Mouse (Mus musculus): Measurements from ENCODE around the gene Fam120b. TPM values are rescaled to one million over a fixed set of nuclear protein-coding genes. Genes with fewer than 3 reads are reported as not detected.

The Fam120b gene
- total and polyA plus RNA-seq, 2 experiments, result 5.8 to 13.4 TPM

DNA sequence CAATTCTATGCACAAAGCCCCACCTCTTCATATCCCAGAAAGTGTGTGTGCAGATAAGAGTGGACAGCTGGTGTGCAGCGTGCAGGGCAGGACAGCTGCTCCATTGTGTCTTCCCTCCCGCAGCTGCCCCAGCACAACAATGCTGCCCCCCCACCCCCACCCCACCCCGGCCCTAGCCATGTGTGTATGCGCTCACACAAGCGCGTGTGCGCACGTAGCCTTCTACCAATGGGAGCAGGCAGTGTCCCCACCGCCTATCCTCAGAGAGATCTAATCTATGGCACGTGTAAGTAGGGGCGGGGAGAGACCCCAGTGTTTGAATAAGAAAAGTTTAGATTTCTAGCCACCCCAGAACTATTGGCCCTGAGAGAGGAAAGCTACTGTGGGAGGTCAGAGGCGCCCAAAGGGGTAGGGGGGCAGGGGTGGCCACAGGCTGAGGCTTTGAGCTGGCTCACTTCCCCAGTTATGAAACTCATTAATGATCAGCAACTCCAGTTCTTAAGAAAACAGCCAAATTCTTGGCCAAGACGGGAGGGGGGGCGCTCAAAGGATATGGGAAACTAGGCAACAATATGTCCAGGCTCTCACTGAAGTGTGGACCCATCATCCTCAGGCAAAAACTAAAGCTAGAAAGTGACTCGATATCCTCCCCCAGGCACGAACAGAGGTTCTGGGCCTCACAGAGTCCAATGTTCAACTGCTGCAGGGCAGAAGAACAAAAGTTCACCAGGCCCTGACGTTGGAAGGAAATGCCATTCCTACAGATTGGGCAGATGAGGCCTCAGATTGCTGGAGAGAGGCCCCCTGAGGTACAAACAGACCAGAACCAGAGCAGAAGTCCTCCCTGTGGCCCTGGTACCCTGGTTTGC is 23.8 kb upstream of the Fam120b start:
- Histone ChIP-seq H3K27me3 (ENCODE audit: control insufficient read depth, insufficient read depth, low read length) (no peaks in the 10 kb centered on the region), H3K79me2 (ENCODE audit: control insufficient read depth, insufficient read depth, low read length) (no peaks in the 10 kb centered on the region), H3K27ac (replicated peaks; ENCODE audit: insufficient read depth, low read depth, low read length) (peak overlapping the region; percentile 33), H3K4me3 (ENCODE audit: insufficient read depth, low read depth, low read length) (no peak overlapping the region), H3K4me1 (ENCODE audit: control insufficient read depth, insufficient read depth, low read length) (peaks cover 27% of the 10 kb centered on the region), H3K36me3 (ENCODE audit: control insufficient read depth, insufficient read depth, low read length) (peaks cover 6% of the 10 kb centered on the region; the same call in 1 of the 2 replicates), H3K9ac (ENCODE audit: low read depth, low read length) (peak overlapping the region; percentile 18; the same call in 1 of the 2 replicates)
- 63% methylated on average over 17 of the region's 17 CpGs for WGBS
- TF ChIP-seq CTCF (IDR thresholded peaks at IDR 0.05; ENCODE audit: low read depth, low read length) (no peak), POLR2A (IDR thresholded peaks at IDR 0.05; ENCODE audit: extremely low read depth, insufficient read depth, low read length) (no peak)
- peak; percentile 70 for DNase-seq (ENCODE audit: extremely low read depth, low read depth, low spot score)

DNA sequence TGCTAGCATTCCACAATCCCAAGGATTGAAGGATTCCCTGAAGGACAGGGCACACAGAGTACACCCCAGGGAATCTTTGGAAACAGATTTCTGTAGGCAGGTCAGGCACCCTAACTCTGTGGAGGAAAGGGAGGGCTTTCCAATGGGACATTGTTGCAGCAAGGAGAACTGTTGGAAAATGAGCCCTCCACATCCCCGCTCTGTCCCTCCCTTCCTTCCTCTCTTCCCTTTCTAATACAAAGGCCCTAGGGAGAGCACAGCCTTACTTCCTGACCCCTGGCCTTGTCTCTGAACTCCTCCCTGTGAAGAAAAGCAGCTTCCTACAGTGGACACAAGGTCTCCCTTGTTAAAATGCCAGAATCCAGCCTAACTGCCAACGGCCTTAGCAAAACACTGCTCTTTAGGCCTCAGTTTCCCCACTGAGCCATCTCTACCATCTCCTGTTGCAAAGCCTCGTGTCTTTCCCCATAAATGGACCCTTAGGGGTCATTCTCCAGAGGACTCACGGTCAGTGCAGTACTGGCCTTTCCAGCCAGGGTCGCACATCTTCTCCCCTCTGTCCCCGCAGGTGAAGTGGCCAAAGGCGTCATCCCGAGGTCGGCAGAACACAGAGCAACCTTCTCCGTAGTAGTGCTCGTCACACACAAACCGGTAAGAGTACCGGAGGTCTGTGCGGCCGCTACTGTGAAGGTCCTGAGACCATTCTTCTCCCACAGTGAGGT is 22.9 kb upstream of the Fam120b start:
- WGBS, result 80% methylated on average over 15 of the region's 15 CpGs
- peak overlapping the region; percentile 18; the same call in 1 of the 2 replicates for H3K9ac ChIP-seq (ENCODE audit: low read depth, low read length)
- peak overlapping the region; percentile 33 for H3K27ac ChIP-seq (replicated peaks; ENCODE audit: insufficient read depth, low read depth, low read length)
- peaks cover 29% of the 10 kb centered on the region for H3K4me1 ChIP-seq (ENCODE audit: control insufficient read depth, insufficient read depth, low read length)
- H3K27me3 ChIP-seq (ENCODE audit: control insufficient read depth, insufficient read depth, low read length), result no peaks in the 10 kb centered on the region
- peaks cover 2% of the 10 kb centered on the region; the same call in 1 of the 2 replicates for H3K36me3 ChIP-seq (ENCODE audit: control insufficient read depth, insufficient read depth, low read length)
- no peak for DNase-seq (ENCODE audit: extremely low read depth, low read depth, low spot score)
- TF ChIP-seq POLR2A (IDR thresholded peaks at IDR 0.05; ENCODE audit: extremely low read depth, insufficient read depth, low read length), result no peak
- no peak for TF ChIP-seq CTCF (IDR thresholded peaks at IDR 0.05; ENCODE audit: low read depth, low read length)
- peak overlapping the region; percentile 26 for H3K4me3 ChIP-seq (ENCODE audit: insufficient read depth, low read depth, low read length)
- no peaks in the 10 kb centered on the region for H3K79me2 ChIP-seq (ENCODE audit: control insufficient read depth, insufficient read depth, low read length)

DNA sequence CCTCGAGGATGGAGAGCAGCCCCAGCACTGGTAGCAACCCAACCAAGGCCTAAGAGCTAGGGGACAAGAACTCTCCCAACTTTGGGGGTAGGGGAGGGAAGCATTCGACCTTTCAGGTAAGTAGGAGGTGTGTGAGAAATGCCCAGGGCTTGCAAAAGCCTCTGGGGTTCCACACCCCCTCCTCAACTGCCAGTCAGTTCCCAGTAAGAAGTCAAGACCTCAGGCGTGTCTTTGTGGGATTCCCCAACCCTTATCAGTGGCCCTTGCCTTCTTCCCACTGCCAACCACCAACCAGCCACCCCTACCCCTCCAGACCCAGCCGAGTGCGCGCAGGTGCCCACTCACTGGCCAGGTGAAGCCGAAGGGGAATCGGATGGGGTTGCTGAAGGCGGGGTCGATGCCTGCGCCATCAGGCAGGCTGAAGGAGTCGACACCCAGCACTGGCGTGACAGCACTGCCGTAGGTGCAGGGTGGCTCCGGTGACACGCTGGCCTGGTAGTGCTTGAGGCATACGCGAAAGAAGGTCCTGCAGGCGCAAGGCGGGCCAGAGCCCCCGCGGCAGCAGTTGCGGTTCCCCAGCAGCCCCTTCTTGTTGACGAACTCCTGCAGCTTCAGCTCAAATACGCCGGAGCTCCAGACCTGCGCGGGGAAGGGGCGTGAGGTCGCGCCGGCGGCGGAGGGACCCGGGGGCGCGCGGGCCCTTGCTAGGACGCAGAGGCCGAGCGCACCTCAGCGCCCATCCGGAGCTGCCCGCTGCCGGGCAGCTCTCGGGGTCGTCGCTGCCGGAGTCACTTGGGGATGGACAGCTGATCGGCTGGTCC is 21.5 kb upstream of the Fam120b start:
- H3K4me1 ChIP-seq (ENCODE audit: control insufficient read depth, insufficient read depth, low read length), result peaks cover 29% of the 10 kb centered on the region
- no peaks in the 10 kb centered on the region for H3K79me2 ChIP-seq (ENCODE audit: control insufficient read depth, insufficient read depth, low read length)
- H3K4me3 ChIP-seq (ENCODE audit: insufficient read depth, low read depth, low read length), result peak overlapping the region; percentile 84
- no peak overlapping the region for H3K27ac ChIP-seq (replicated peaks; ENCODE audit: insufficient read depth, low read depth, low read length)
- no peaks in the 10 kb centered on the region for H3K36me3 ChIP-seq (ENCODE audit: control insufficient read depth, insufficient read depth, low read length)
- 8% methylated on average over 50 of the region's 50 CpGs for WGBS
- no peaks in the 10 kb centered on the region for H3K27me3 ChIP-seq (ENCODE audit: control insufficient read depth, insufficient read depth, low read length)
- no peak for DNase-seq (ENCODE audit: extremely low read depth, low read depth, low spot score)
- peak overlapping the region; percentile 62 for H3K9ac ChIP-seq (ENCODE audit: low read depth, low read length)
- TF ChIP-seq POLR2A (IDR thresholded peaks at IDR 0.05; ENCODE audit: extremely low read depth, insufficient read depth, low read length) (no peak), CTCF (IDR thresholded peaks at IDR 0.05; ENCODE audit: low read depth, low read length) (no peak)

DNA sequence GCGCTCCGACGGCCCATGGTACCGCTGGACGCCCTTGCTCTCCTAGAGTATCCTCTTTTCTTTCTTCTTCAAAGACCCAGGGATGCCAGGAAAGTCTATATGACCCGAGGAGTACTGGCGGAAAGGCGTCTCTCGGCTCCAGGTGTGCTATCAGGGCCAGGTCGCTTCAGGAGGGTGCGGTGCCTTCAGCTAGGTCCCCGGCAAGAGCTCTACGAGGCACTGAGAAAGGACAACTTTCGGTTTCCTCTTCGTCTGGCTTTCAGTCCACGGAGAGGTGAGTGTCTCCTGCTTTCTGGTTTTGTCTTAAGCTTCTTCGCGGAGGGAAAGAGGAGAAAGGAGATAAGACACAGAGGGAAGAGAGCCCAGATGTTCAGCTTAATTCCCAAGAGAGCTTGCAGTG is 20.8 kb upstream of the Fam120b start:
- Histone ChIP-seq H3K4me3 (ENCODE audit: insufficient read depth, low read depth, low read length) (peak overlapping the region; percentile 84), H3K36me3 (ENCODE audit: control insufficient read depth, insufficient read depth, low read length) (no peaks in the 10 kb centered on the region), H3K9ac (ENCODE audit: low read depth, low read length) (peak overlapping the region; percentile 62), H3K79me2 (ENCODE audit: control insufficient read depth, insufficient read depth, low read length) (no peaks in the 10 kb centered on the region), H3K4me1 (ENCODE audit: control insufficient read depth, insufficient read depth, low read length) (peaks cover 29% of the 10 kb centered on the region), H3K27ac (replicated peaks; ENCODE audit: insufficient read depth, low read depth, low read length) (peak overlapping the region; percentile 33; the same call in 1 of the 2 replicates), H3K27me3 (ENCODE audit: control insufficient read depth, insufficient read depth, low read length) (no peaks in the 10 kb centered on the region)
- under 1% methylated on average over 18 of the region's 18 CpGs for WGBS
- peak; percentile 47 for DNase-seq (ENCODE audit: extremely low read depth, low read depth, low spot score)
- TF ChIP-seq CTCF (IDR thresholded peaks at IDR 0.05; ENCODE audit: low read depth, low read length), result no peak
- TF ChIP-seq POLR2A (IDR thresholded peaks at IDR 0.05; ENCODE audit: extremely low read depth, insufficient read depth, low read length), result no peak

DNA sequence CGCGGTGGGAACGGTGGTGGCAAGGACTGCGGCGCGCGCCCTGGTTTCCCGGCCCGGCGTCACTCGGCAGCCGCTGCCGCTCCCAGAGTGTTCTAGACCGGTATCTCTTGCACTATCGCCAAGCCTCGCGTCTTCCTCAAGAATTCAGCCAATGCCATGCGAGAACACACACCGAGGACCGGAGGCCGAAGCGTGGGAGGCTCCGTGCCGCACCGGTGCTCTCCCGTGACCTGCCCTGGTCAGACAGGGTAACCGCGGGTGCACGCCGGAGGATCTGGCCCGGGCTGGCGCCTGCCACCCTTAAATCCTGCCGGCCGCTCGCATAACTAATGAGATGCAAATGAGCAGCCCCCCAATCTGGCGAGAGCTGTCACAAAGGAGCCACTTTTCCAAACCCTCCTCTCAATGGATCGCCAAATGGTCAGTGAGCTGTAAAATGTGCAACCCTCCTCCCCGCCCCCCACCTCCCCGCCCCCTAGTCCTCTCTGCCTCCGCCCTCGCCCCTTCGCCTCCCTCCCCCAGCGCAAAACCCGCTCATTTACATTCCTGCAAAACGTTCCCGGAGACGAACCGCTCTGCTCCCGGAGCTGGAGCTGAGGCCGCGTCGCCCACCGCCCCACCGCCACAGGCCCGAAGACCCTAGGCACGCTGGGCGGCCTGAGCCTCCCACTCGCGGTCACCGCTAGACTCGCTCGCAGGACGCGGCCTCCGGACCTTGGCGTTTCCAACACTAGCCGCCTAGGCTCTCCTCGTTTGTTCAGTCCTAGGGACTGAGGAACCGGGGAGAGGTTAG is 20.1 kb upstream of the Fam120b start:
- no peaks in the 10 kb centered on the region for H3K79me2 ChIP-seq (ENCODE audit: control insufficient read depth, insufficient read depth, low read length)
- peak overlapping the region; percentile 74 for H3K27ac ChIP-seq (replicated peaks; ENCODE audit: insufficient read depth, low read depth, low read length)
- H3K4me1 ChIP-seq (ENCODE audit: control insufficient read depth, insufficient read depth, low read length), result peaks cover 29% of the 10 kb centered on the region
- TF ChIP-seq CTCF (IDR thresholded peaks at IDR 0.05; ENCODE audit: low read depth, low read length) (no peak), POLR2A (IDR thresholded peaks at IDR 0.05; ENCODE audit: extremely low read depth, insufficient read depth, low read length) (peak; percentile 71; the same call in 1 of the 2 replicates)
- DNase-seq (ENCODE audit: extremely low read depth, low read depth, low spot score), result peak; percentile 81
- H3K9ac ChIP-seq (ENCODE audit: low read depth, low read length), result peak overlapping the region; percentile 93
- H3K4me3 ChIP-seq (ENCODE audit: insufficient read depth, low read depth, low read length), result peak overlapping the region; percentile 84
- H3K27me3 ChIP-seq (ENCODE audit: control insufficient read depth, insufficient read depth, low read length), result no peaks in the 10 kb centered on the region
- H3K36me3 ChIP-seq (ENCODE audit: control insufficient read depth, insufficient read depth, low read length), result no peaks in the 10 kb centered on the region
- WGBS, result under 1% methylated on average over 66 of the region's 69 CpGs

Data from liver, adult 2 months (tissue).